Mouse (Mus musculus) bone marrow macrophage, adult 2 months (primary cell): Measurements from ENCODE around the gene Htra1.

Source experiments
- CTCF ChIP-seq: IDR thresholded peaks from 2 replicates; pipeline ENCODE4 v1.5.1; 2012; ENCODE audit warnings: low read depth, mild to moderate bottlenecking, low read length, moderate library complexity
- POLR2A ChIP-seq: IDR thresholded peaks from 2 replicates; pipeline ENCODE4 v1.6.1; 2012; ENCODE audit warnings: mild to moderate bottlenecking, low read depth, low read length, borderline replicate concordance

GRCm38 (mm10) chr7:131024807-131025206 is 88.9 kb downstream of the Htra1 start:
- TF ChIP-seq CTCF (no peak), POLR2A (no peak)
